Mouse (Mus musculus): ENCODE results near the gene Plekhm2. TPM values are rescaled to one million over a fixed set of nuclear protein-coding genes. Genes with fewer than 3 reads are reported as not detected.
A peak's percentile ranks its signal among the peaks of the same experiment; 100 is the strongest.

Gene Plekhm2
- total RNA-seq, 2 experiments from 2014 or later: 67.4 to 81.7 TPM

- no peak for DNase-seq
Measured at GRCm38 (mm10) chr4:141630021-141630420, 34.7 kb downstream of the Plekhm2 start.

DNA sequence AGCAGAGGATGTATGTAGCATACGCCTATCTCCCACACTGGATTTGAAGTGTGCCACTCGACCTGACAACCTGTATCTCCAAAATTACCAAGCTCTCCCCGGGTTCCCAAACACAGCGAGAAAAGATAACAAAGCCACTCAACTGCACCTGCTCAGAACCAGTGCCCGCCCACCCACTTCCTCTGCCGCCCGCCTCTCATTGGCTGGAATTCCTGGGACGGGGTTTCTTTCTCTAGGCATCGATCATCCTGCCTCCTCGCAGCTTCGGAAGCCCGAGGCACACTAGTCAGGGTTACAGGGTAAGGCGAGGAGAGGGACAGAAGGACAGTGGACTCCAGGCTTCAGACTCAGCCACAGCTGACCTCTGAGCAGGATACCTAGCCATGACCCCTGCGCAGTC, 36.0 kb downstream of the Plekhm2 start:
- no peak for DNase-seq

- no peak for DNase-seq
Measured at GRCm38 (mm10) chr4:141627502-141627901, 37.2 kb downstream of the Plekhm2 start.

- DNase-seq: no peak
Measured at GRCm38 (mm10) chr4:141625774-141626550, 38.7 kb downstream of the Plekhm2 start.

GRCm38 (mm10) chr4:141624983-141625773, 39.5 kb downstream of the Plekhm2 start:
- DNase-seq: no peak

GRCm38 (mm10) chr4:141624134-141624533, 40.6 kb downstream of the Plekhm2 start:
- no peak for DNase-seq

- DNase-seq: no peak
Measured at GRCm38 (mm10) chr4:141623666-141624065, 41.0 kb downstream of the Plekhm2 start, which contains the start of gene Slc25a34. Slc25a34 (minus strand) TSS chr4:141623821.

- DNase-seq: no peak
Measured at GRCm38 (mm10) chr4:141623037-141623436, 41.7 kb downstream of the Plekhm2 start.

DNA sequence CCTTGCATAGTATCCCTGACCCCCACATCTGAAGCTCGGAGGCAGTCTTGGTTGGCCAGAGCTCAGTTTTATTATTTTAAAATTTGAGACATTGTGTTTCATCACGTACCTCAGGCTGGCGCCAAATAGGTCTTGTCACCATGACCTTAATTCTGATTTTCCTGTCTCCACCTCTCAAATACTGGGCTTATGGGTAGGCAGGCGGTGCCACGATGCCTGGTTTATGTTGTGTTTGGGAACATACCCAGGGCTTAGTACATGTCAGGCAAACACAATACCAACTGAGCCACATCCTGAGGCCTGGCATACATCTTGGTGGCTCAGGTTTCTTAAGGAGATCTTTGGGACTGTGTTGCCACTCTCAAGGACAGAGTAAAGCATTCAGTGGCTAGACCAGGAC, 42.1 kb downstream of the Plekhm2 start:
- no peak for DNase-seq

- DNase-seq: no peak
Measured at GRCm38 (mm10) chr4:141622091-141622490, 42.6 kb downstream of the Plekhm2 start.

- DNase-seq: no peak
Measured at GRCm38 (mm10) chr4:141621297-141621696, 43.4 kb downstream of the Plekhm2 start.

DNA sequence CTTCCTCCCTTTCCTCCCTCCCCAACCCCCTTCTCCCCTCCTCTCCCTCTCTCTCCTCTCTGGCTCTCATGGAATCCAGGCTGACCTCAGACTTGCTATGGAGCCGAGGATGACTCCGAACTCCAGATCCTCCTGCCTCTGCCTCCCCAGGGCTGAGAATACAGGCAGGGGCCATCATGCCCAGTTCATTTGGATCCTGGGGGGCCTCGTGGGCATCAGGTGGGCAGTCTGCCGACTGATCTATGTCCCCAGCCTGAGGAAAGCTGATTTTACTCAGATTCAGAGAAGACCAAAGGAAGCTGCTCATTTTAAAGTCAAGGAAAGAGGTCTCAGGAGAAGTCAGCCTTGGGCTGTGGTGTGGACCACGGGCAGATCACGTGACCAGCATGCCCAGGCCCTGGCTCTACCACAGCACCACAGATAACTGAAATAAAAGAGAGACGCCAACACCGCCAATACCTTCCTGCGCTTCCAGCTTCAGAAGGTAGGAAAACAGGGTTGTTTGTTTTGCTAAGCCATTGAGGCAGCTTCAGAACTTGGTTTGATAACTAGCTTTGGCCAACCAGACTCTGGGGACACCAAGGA, 45.3 kb downstream of the Plekhm2 start:
- DNase-seq: no peak

GRCm38 (mm10) chr4:141618565-141619243, 46.0 kb downstream of the Plekhm2 start, which contains the start of gene Tmem82:
Tmem82 (minus strand) TSS chr4:141618633.
- DNase-seq: no peak

DNA sequence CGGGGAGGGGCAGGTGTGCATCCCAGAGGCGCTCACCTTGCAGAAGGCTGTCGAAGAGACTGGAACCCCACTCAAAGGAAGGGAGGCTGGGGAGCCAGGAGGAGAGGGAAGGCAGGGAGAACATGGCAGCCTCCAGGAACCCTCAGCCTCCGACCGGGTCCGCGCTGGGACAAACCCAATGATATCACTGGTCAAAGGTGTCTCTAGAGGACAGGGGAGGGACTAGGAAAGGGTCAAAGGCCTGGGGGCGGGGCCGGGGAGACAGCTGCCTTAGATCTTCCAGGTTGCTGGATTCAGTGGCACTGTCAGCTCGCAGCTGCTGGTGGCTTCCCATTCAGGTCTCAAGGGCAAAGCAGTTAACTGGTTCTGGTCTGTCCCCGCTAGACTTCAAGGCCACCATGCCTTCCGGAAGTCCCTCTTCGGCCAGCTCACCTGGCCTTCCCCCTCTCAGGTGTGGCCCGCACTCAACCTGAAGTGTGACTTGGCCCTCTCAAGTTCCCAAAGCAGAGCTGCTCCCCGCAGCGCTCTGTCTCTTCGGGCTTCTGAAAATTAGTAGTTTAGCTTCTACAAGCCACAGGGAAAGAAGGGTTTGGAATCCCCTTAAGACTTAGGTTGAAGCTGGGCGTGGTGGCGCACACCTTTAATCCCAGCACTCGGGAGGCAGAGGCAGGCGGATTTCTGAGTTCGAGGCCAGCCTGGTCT, 46.7 kb downstream of the Plekhm2 start:
- no peak for DNase-seq

GRCm38 (mm10) chr4:141617299-141617698, 47.4 kb downstream of the Plekhm2 start:
- peak; percentile 49 to 53 for DNase-seq

DNA sequence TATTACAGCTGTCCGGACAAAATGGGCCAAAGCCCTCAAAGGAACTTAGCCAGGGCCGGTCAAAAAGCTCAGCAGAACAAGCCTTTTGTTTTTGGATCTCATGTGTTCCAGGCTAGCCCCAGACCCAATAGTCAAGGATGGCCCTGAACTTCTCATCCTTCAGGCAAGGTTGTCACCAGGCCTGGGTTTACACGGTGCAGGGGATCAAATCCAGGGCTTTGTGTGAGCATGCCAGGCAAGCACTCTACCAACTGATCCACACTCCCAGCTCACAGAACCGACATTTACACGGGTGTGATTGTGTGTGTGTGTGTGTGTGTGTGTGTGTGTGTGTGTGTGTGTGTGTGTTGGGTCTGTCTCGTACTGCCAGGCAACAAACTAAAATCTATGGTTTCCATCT, 47.9 kb downstream of the Plekhm2 start:
- DNase-seq: no peak

DNA sequence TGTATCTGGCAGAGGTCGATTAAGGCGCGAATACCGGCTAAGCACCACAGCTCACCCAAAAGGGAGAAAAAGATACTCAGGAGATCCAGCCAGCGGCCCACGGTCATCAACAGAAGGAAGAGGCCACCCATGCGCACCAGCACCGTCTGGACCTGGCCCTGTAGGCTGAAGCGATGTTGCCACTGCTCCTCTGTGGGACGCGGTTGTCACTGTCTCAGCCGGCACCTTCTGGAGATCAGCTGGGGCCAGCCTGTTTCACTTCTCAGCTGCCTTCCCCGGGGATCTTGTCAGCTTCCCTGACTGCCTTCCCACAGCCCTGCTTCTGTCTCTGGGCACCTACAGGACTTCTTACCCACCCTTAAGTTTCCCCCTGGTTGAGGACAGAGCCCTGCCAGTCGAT, 49.8 kb downstream of the Plekhm2 start:
- no peak for DNase-seq

- no peak for DNase-seq
Measured at GRCm38 (mm10) chr4:141609538-141609937, 55.2 kb downstream of the Plekhm2 start.

- DNase-seq: no peak
Measured at GRCm38 (mm10) chr4:141605861-141606260, 58.8 kb downstream of the Plekhm2 start, which contains the start of gene Fblim1. Fblim1 (minus strand) TSS chr4:141606096.

DNA sequence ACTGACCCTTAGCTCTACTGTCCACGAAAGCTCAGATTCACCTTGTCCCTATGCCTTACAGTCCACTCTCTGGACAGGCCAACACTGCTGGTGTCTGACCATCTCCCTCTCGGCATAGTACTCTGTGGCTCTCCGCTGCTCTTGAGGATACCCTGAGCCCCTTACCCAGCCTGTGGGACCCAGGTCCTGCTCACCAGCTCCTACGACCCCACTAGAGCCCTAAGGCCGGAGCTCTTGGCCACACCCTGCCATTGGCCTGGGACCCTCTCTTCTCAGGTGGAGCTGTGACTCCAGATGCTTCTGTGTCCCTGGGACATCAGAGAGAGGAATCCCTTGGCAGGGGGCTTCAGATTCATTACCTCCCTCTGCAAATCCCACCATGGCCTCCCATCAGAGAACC, 59.3 kb downstream of the Plekhm2 start:
- no peak for DNase-seq

DNA sequence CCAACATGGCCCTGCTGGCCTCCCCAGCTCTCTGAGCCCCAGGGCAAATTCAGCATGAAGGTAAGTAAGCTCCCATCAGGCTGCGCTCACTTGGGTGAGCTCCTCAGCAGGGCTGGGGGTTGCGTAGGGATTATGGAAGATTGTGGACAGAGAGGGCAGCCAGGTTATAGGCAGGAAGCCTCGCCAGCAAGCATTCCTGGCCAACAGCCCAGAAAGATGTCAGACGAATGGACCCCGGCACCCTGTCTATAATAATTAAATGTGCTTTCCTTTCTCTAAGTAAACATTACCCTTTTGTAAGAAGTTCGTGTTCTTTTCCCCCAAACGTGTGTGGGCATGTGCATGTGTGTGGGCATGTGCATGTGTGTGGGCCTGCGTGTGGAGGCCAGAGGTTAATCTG, 60.2 kb downstream of the Plekhm2 start:
- DNase-seq: no peak

DNA sequence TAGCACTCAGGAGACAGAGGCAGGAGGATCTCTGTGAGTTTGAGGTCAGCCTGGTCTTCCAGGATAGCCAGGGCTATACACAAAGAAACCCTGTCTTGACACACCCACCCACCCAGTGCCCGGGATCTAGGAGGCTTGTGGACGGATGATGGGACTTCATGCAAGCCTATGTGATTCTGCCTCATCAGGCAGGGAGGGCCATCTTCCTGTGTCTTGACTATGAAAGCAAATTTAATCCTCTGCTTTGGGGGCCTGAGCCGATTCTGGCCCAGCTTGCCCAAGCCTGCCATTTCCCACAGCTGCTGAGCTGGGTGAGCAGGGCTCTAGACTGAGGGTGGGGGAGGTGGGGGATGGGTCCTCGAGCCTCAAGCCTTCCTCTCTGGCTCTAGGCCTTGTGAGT, 60.8 kb downstream of the Plekhm2 start:
- DNase-seq: no peak
